Mouse (Mus musculus): ENCODE data around the gene Flvcr2. TPM values are rescaled to one million over a fixed set of nuclear protein-coding genes. Genes with fewer than 3 reads are reported as not detected.

Gene Flvcr2
- polyA plus RNA-seq, 1 experiment from 2014 or later: 2.0 TPM

- DNase-seq (ENCODE audit: low spot score) (peak; percentile 100), ATAC-seq (replicated peaks; ENCODE audit: low FRiP score, low TSS enrichment, low read depth) (peak; percentile 99)
- Histone ChIP-seq H3K4me2 (ENCODE audit: low read length) (peak within 1 kb of the TSS; percentile 64), H3K36me3 (ENCODE audit: control insufficient read depth, insufficient read depth, low read length) (peaks cover 40% of the 10 kb centered on the region), H3K4me3 (ENCODE audit: low read depth, low read length) (peak within 1 kb of the TSS; percentile 83), H3K27me3 (replicated peaks; ENCODE audit: control insufficient read depth, insufficient read depth, low read length) (no peaks in the 10 kb centered on the region), H3K27ac (ENCODE audit: low read depth) (peak within 1 kb of the TSS; percentile 99), H3K4me1 (replicated peaks; ENCODE audit: control insufficient read depth, insufficient read depth, low read length) (peaks cover 8% of the 10 kb centered on the region; the same call in 1 of the 2 replicates), H3K9me3 (ENCODE audit: control insufficient read depth, low read length) (no peaks in the 10 kb centered on the region), H3K9ac (ENCODE audit: low read length) (peak within 1 kb of the TSS; percentile 62)
- under 1% methylated on average over 67 of the region's 67 CpGs for WGBS
These were observed 78.3 kb downstream of the Flvcr2 start, which contains the start of the genes Erg28 and Ttll5 for GRCm38 (mm10) chr12:85824438-85825264. TSS of gene Erg28 (minus strand) at chr12:85824550. TSS of gene Ttll5 (plus strand) at chr12:85824659.

- Histone ChIP-seq H3K4me2 (ENCODE audit: low read length) (peak overlapping the region; percentile 64), H3K4me1 (replicated peaks; ENCODE audit: control insufficient read depth, insufficient read depth, low read length) (peaks cover 8% of the 10 kb centered on the region; the same call in 1 of the 2 replicates), H3K9ac (ENCODE audit: low read length) (peak overlapping the region; percentile 62), H3K27ac (ENCODE audit: low read depth) (peak overlapping the region; percentile 99), H3K36me3 (ENCODE audit: control insufficient read depth, insufficient read depth, low read length) (peaks cover 36% of the 10 kb centered on the region), H3K4me3 (ENCODE audit: low read depth, low read length) (peak overlapping the region; percentile 83), H3K9me3 (ENCODE audit: control insufficient read depth, low read length) (no peaks in the 10 kb centered on the region), H3K27me3 (replicated peaks; ENCODE audit: control insufficient read depth, insufficient read depth, low read length) (no peaks in the 10 kb centered on the region)
- ATAC-seq (replicated peaks; ENCODE audit: low FRiP score, low TSS enrichment, low read depth): no peak
- no peak for DNase-seq (ENCODE audit: low spot score)
- WGBS: 12% methylated on average over 8 of the region's 8 CpGs
These were observed 79.0 kb downstream of the Flvcr2 start for GRCm38 (mm10) chr12:85825361-85825760.

- peak overlapping the region; percentile 64 for H3K4me2 ChIP-seq (ENCODE audit: low read length)
- ATAC-seq (replicated peaks; ENCODE audit: low FRiP score, low TSS enrichment, low read depth): no peak
These were observed 79.5 kb downstream of the Flvcr2 start for GRCm38 (mm10) chr12:85825822-85826221.

GRCm38 (mm10) chr12:85828856-85829255 lies 82.5 kb downstream of the Flvcr2 start:
- peaks cover under 1% of the 10 kb centered on the region; the same call in 1 of the 2 replicates for H3K4me1 ChIP-seq (replicated peaks; ENCODE audit: control insufficient read depth, insufficient read depth, low read length)
- no peaks in the 10 kb centered on the region for H3K9me3 ChIP-seq (ENCODE audit: control insufficient read depth, low read length)
- DNase-seq (ENCODE audit: low spot score) (no peak), ATAC-seq (replicated peaks; ENCODE audit: low FRiP score, low TSS enrichment, low read depth) (no peak)
- H3K27me3 ChIP-seq (replicated peaks; ENCODE audit: control insufficient read depth, insufficient read depth, low read length): no peaks in the 10 kb centered on the region
- peaks cover 41% of the 10 kb centered on the region for H3K36me3 ChIP-seq (ENCODE audit: control insufficient read depth, insufficient read depth, low read length)
- no peak overlapping the region for H3K4me3 ChIP-seq (ENCODE audit: low read depth, low read length)
- no peak overlapping the region for H3K27ac ChIP-seq (ENCODE audit: low read depth)
- no peak overlapping the region for H3K9ac ChIP-seq (ENCODE audit: low read length)
- 93% methylated on average over 3 of the region's 3 CpGs for WGBS
- H3K4me2 ChIP-seq (ENCODE audit: low read length): no peak overlapping the region

More at GRCm38 (mm10) chr12:85825822-85826221, 79.5 kb downstream of the Flvcr2 start:
- H3K36me3 ChIP-seq (ENCODE audit: control insufficient read depth, insufficient read depth, low read length): peaks cover 32% of the 10 kb centered on the region
- peaks cover 8% of the 10 kb centered on the region; the same call in 1 of the 2 replicates for H3K4me1 ChIP-seq (replicated peaks; ENCODE audit: control insufficient read depth, insufficient read depth, low read length)
- H3K9me3 ChIP-seq (ENCODE audit: control insufficient read depth, low read length): no peaks in the 10 kb centered on the region
- DNase-seq (ENCODE audit: low spot score): no peak
- H3K27ac ChIP-seq (ENCODE audit: low read depth): no peak overlapping the region
- H3K4me3 ChIP-seq (ENCODE audit: low read depth, low read length): peak overlapping the region; percentile 83; the same call in 1 of the 2 replicates
- whole genome bisulfite sequencing: 74% methylated on average over 2 of the region's 2 CpGs
- H3K27me3 ChIP-seq (replicated peaks; ENCODE audit: control insufficient read depth, insufficient read depth, low read length): no peaks in the 10 kb centered on the region
- no peak overlapping the region for H3K9ac ChIP-seq (ENCODE audit: low read length)

GRCm38 (mm10) chr12:85829866-85830265 lies 83.5 kb downstream of the Flvcr2 start:
- 88% methylated on average over 3 of the region's 3 CpGs for WGBS
- no peak overlapping the region for H3K4me3 ChIP-seq (ENCODE audit: low read depth, low read length)
- H3K27me3 ChIP-seq (replicated peaks; ENCODE audit: control insufficient read depth, insufficient read depth, low read length): no peaks in the 10 kb centered on the region
- ATAC-seq (replicated peaks; ENCODE audit: low FRiP score, low TSS enrichment, low read depth): no peak
- H3K9ac ChIP-seq (ENCODE audit: low read length): no peak overlapping the region
- no peaks in the 10 kb centered on the region for H3K9me3 ChIP-seq (ENCODE audit: control insufficient read depth, low read length)
- no peak overlapping the region for H3K27ac ChIP-seq (ENCODE audit: low read depth)
- H3K36me3 ChIP-seq (ENCODE audit: control insufficient read depth, insufficient read depth, low read length): peaks cover 41% of the 10 kb centered on the region
- no peak overlapping the region for H3K4me2 ChIP-seq (ENCODE audit: low read length)
- H3K4me1 ChIP-seq (replicated peaks; ENCODE audit: control insufficient read depth, insufficient read depth, low read length): no peaks in the 10 kb centered on the region; the same call in 1 of the 2 replicates
- DNase-seq (ENCODE audit: low spot score): no peak

GRCm38 (mm10) chr12:85830691-85831090 lies 84.4 kb downstream of the Flvcr2 start:
- H3K27ac ChIP-seq (ENCODE audit: low read depth): no peak overlapping the region
- no peaks in the 10 kb centered on the region; the same call in 1 of the 2 replicates for H3K4me1 ChIP-seq (replicated peaks; ENCODE audit: control insufficient read depth, insufficient read depth, low read length)
- H3K9ac ChIP-seq (ENCODE audit: low read length): no peak overlapping the region
- no peak overlapping the region for H3K4me2 ChIP-seq (ENCODE audit: low read length)
- H3K4me3 ChIP-seq (ENCODE audit: low read depth, low read length): no peak overlapping the region
- H3K9me3 ChIP-seq (ENCODE audit: control insufficient read depth, low read length): no peaks in the 10 kb centered on the region
- H3K36me3 ChIP-seq (ENCODE audit: control insufficient read depth, insufficient read depth, low read length): peaks cover 41% of the 10 kb centered on the region
- ATAC-seq (replicated peaks; ENCODE audit: low FRiP score, low TSS enrichment, low read depth) (no peak), DNase-seq (ENCODE audit: low spot score) (no peak)
- H3K27me3 ChIP-seq (replicated peaks; ENCODE audit: control insufficient read depth, insufficient read depth, low read length): no peaks in the 10 kb centered on the region
- WGBS: 78% methylated on average over 3 of the region's 3 CpGs

- H3K27ac ChIP-seq (ENCODE audit: low read depth): no peak overlapping the region
- no peak for ATAC-seq (replicated peaks; ENCODE audit: low FRiP score, low TSS enrichment, low read depth)
- H3K36me3 ChIP-seq (ENCODE audit: control insufficient read depth, insufficient read depth, low read length): peaks cover 26% of the 10 kb centered on the region
- no peaks in the 10 kb centered on the region for H3K4me1 ChIP-seq (replicated peaks; ENCODE audit: control insufficient read depth, insufficient read depth, low read length)
- no peaks in the 10 kb centered on the region for H3K9me3 ChIP-seq (ENCODE audit: control insufficient read depth, low read length)
- no peak overlapping the region for H3K4me2 ChIP-seq (ENCODE audit: low read length)
- 90% methylated on average over 2 of the region's 2 CpGs for WGBS
- H3K4me3 ChIP-seq (ENCODE audit: low read depth, low read length): no peak overlapping the region
- no peaks in the 10 kb centered on the region for H3K27me3 ChIP-seq (replicated peaks; ENCODE audit: control insufficient read depth, insufficient read depth, low read length)
- H3K9ac ChIP-seq (ENCODE audit: low read length): no peak overlapping the region
- DNase-seq (ENCODE audit: low spot score): no peak
These were observed 88.2 kb downstream of the Flvcr2 start for GRCm38 (mm10) chr12:85834543-85834942.

GRCm38 (mm10) chr12:85837765-85838164 lies 91.4 kb downstream of the Flvcr2 start:
- Histone ChIP-seq H3K9ac (ENCODE audit: low read length) (no peak overlapping the region), H3K4me3 (ENCODE audit: low read depth, low read length) (no peak overlapping the region), H3K9me3 (ENCODE audit: control insufficient read depth, low read length) (no peaks in the 10 kb centered on the region), H3K27me3 (replicated peaks; ENCODE audit: control insufficient read depth, insufficient read depth, low read length) (no peaks in the 10 kb centered on the region), H3K4me1 (replicated peaks; ENCODE audit: control insufficient read depth, insufficient read depth, low read length) (no peaks in the 10 kb centered on the region), H3K27ac (ENCODE audit: low read depth) (no peak overlapping the region), H3K4me2 (ENCODE audit: low read length) (no peak overlapping the region), H3K36me3 (ENCODE audit: control insufficient read depth, insufficient read depth, low read length) (peaks cover 10% of the 10 kb centered on the region)
- no peak for ATAC-seq (replicated peaks; ENCODE audit: low FRiP score, low TSS enrichment, low read depth)
- no peak for DNase-seq (ENCODE audit: low spot score)
- WGBS: 93% methylated on average over 2 of the region's 2 CpGs
